Mouse (Mus musculus): ENCODE data around the gene Kdm3a.

GRCm38 (mm10) chr6:71589401-71589800, 43.4 kb downstream of the Kdm3a start:
- TF ChIP-seq POLR2A (IDR thresholded peaks at IDR 0.05; ENCODE audit: low read depth, low read length): no peak
- no peak for TF ChIP-seq CTCF (IDR thresholded peaks at IDR 0.05; ENCODE audit: borderline replicate concordance, insufficient read depth, low read length)
